Mouse (Mus musculus) layer of hippocampus, adult 11-12 months (tissue): ENCODE results near the gene Taar8b.
"Not testable (repeated sequence)": the region's sequence is repeated elsewhere in the genome, so short reads cannot be mapped to it uniquely, and the experiment has no call there.

Experiments
- DNase-seq: peaks from one replicate; pipeline ENCODE4 v3.0.0; 2022; ENCODE audit warnings: low spot score

Gene Taar8b

GRCm38 (mm10) chr10:24092194-24092593 lies at the start of gene Taar8b:
Gene Taar8b, minus strand, starts transcription at chr10:24092294.
- no peak for DNase-seq

- DNase-seq, result no peak
Observed at GRCm38 (mm10) chr10:24138623-24139261, 46.6 kb upstream of the Taar8b start.

- DNase-seq, result no peak
Observed at GRCm38 (mm10) chr10:24134071-24134645, 42.1 kb upstream of the Taar8b start.

- no peak for DNase-seq
Observed at GRCm38 (mm10) chr10:24133132-24133531, 41.0 kb upstream of the Taar8b start.

- no peak for DNase-seq
Observed at GRCm38 (mm10) chr10:24132273-24132672, 40.2 kb upstream of the Taar8b start.

- peak; percentile 68 for DNase-seq
Observed at GRCm38 (mm10) chr10:24131451-24132262, 39.6 kb upstream of the Taar8b start.

- DNase-seq, result peak; percentile 36
Observed at GRCm38 (mm10) chr10:24111116-24111778, 19.2 kb upstream of the Taar8b start.

GRCm38 (mm10) chr10:24109434-24109833 lies 17.3 kb upstream of the Taar8b start, which contains the start of gene Taar9:
Gene Taar9, minus strand, starts transcription at chr10:24109534.
- not testable (repeated sequence) for DNase-seq

- DNase-seq, result no peak
Observed at GRCm38 (mm10) chr10:24108236-24108635, 16.1 kb upstream of the Taar8b start.

- DNase-seq, result no peak
Observed at GRCm38 (mm10) chr10:24107747-24108146, 15.7 kb upstream of the Taar8b start.

GRCm38 (mm10) chr10:24103299-24103698 lies 11.2 kb upstream of the Taar8b start:
- not testable (repeated sequence) for DNase-seq

GRCm38 (mm10) chr10:24101812-24102211 lies 9.7 kb upstream of the Taar8b start, which contains the start of gene Taar8c:
Gene Taar8c, minus strand, starts transcription at chr10:24101912.
- DNase-seq, result not testable (repeated sequence)

GRCm38 (mm10) chr10:24097010-24097409 lies 4.9 kb upstream of the Taar8b start:
- not testable (repeated sequence) for DNase-seq

GRCm38 (mm10) chr10:24087168-24087567 lies 4.9 kb downstream of the Taar8b start:
- no peak for DNase-seq

GRCm38 (mm10) chr10:24086555-24086954 lies 5.5 kb downstream of the Taar8b start:
- DNase-seq, result no peak

- DNase-seq, result no peak
Observed at GRCm38 (mm10) chr10:24085936-24086335, 6.2 kb downstream of the Taar8b start.

GRCm38 (mm10) chr10:24080166-24080565 lies 11.9 kb downstream of the Taar8b start:
- peak; percentile 30 for DNase-seq

GRCm38 (mm10) chr10:24076200-24076599 lies 15.9 kb downstream of the Taar8b start, which contains the start of gene Taar8a:
Gene Taar8a, plus strand, starts transcription at chr10:24076500.
- DNase-seq, result not testable (repeated sequence)

GRCm38 (mm10) chr10:24074751-24075150 lies 17.3 kb downstream of the Taar8b start:
- not testable (repeated sequence) for DNase-seq

GRCm38 (mm10) chr10:24058986-24059385 lies 33.1 kb downstream of the Taar8b start:
- no peak for DNase-seq

GRCm38 (mm10) chr10:24052039-24052438 lies 40.1 kb downstream of the Taar8b start:
- DNase-seq, result no peak

GRCm38 (mm10) chr10:24049210-24049609 lies 42.9 kb downstream of the Taar8b start, which contains the start of gene Taar7f:
Gene Taar7f, plus strand, starts transcription at chr10:24049510.
- DNase-seq, result no peak
